16 mouse cellular contexts compared by ENCODE assay signal in the genomic region with DNA sequence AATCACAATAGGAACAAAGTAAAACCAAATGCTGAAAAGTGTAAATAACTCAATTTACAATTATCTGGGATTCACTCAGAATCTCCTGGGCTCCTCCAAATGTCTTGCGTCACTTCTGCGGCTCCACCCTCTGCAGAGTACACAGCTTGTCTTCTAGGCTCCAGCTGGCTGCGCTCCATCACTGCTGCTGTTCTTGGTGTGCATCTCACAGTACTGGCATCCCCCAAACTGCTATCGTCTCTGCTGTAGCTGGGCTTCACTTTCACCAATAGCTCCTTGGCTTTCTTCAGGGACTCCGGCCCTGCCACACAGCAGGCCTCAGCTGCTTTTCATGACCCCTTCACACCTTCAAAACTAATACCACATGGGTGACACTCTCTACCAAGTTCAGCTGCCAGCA. TPM values are rescaled to one million over a fixed set of nuclear protein-coding genes. Genes with fewer than 3 reads are reported as not detected.
DNase-seq lines count a peak whose midpoint lies in the region; ATAC-seq and TF ChIP-seq lines count a peak whose summit lies in the region.
"Had no signal": no experiment of that assay in that cellular context is flagged by ENCODE, and none has a peak within 500 bp of the region (broad histone marks: within the 10 kb centered on the region; RNA-seq: fewer than 3 reads in every experiment).

No protein-coding gene starts in this region.

- H3K4me3 ChIP-seq in gastrocnemius, adult 2 months, result no peak overlapping the region
- no peak overlapping the region for H3K4me3 ChIP-seq in forebrain, embryonic 14.5 days (ENCODE audit: low read depth, low read length)
- H3K4me3 ChIP-seq in forebrain, embryonic 15.5 days, result no peak overlapping the region
- H3K4me3 ChIP-seq in neural tube, embryonic 15.5 days (replicated peaks), result no peak overlapping the region
- H3K4me3 ChIP-seq: embryonic facial prominence, embryonic 15.5 days; forebrain, embryonic 13.5 days; liver, embryonic 12.5 days; myocyte had no signal

- peak; percentile 23 for DNase-seq in layer of hippocampus, adult 9-11 months
- no peak for DNase-seq in layer of hippocampus, postnatal 14 days (ENCODE audit: low spot score in 2 of 2)
- peak; percentile 79 for DNase-seq in gastrocnemius, adult 2 months
- peak; percentile 68 to 85 for DNase-seq in heart, adult 9 months (ENCODE audit: low spot score in 2 of 2)
- peak; percentile 66 for DNase-seq in lung, postnatal 10 days
- no peak for DNase-seq in forebrain, embryonic 14.5 days (ENCODE audit: low spot score)
- DNase-seq: adrenal gland, postnatal 10 days; kidney, adult 11 months; spleen, adult 18-20 months had no signal

- no peak for ATAC-seq in forebrain, embryonic 14.5 days
- ATAC-seq in forebrain, embryonic 15.5 days (replicated peaks), result no peak
- ATAC-seq in neural tube, embryonic 15.5 days (ENCODE audit: low FRiP score), result no peak
- ATAC-seq: forebrain, embryonic 13.5 days; liver, embryonic 12.5 days had no signal

- no peaks in the 10 kb centered on the region for H3K9me3 ChIP-seq in forebrain, embryonic 14.5 days (replicated peaks; ENCODE audit: control insufficient read depth, low read length)
- H3K9me3 ChIP-seq in forebrain, embryonic 15.5 days, result no peaks in the 10 kb centered on the region
- no peaks in the 10 kb centered on the region for H3K9me3 ChIP-seq in neural tube, embryonic 15.5 days (replicated peaks)
- H3K9me3 ChIP-seq: embryonic facial prominence, embryonic 15.5 days; forebrain, embryonic 13.5 days; liver, embryonic 12.5 days had no signal

- no peak overlapping the region for H3K9ac ChIP-seq in forebrain, embryonic 14.5 days (ENCODE audit: low read length)
- no peak overlapping the region for H3K9ac ChIP-seq in forebrain, embryonic 15.5 days (replicated peaks)
- no peak overlapping the region for H3K9ac ChIP-seq in neural tube, embryonic 15.5 days (replicated peaks)
- H3K9ac ChIP-seq: embryonic facial prominence, embryonic 15.5 days; forebrain, embryonic 13.5 days; liver, embryonic 12.5 days had no signal

- H3K36me3 ChIP-seq in forebrain, embryonic 14.5 days (ENCODE audit: control insufficient read depth, insufficient read depth, low read length), result no peaks in the 10 kb centered on the region
- no peaks in the 10 kb centered on the region for H3K36me3 ChIP-seq in forebrain, embryonic 15.5 days
- H3K36me3 ChIP-seq in neural tube, embryonic 15.5 days, result no peaks in the 10 kb centered on the region
- H3K36me3 ChIP-seq: embryonic facial prominence, embryonic 15.5 days; liver, embryonic 12.5 days had no signal

- H3K4me2 ChIP-seq in forebrain, embryonic 14.5 days (ENCODE audit: low read length), result no peak overlapping the region
- no peak overlapping the region for H3K4me2 ChIP-seq in forebrain, embryonic 15.5 days (replicated peaks)
- no peak overlapping the region for H3K4me2 ChIP-seq in neural tube, embryonic 15.5 days
- H3K4me2 ChIP-seq: embryonic facial prominence, embryonic 15.5 days; forebrain, embryonic 13.5 days; liver, embryonic 12.5 days had no signal

- intact Hi-C loops in gastrocnemius, adult 2 months (cut with DNase I), result no loop called here

- TF ChIP-seq CTCF in gastrocnemius, adult 2 months (IDR thresholded peaks at IDR 0.05), result no peak

- H3K4me1 ChIP-seq in forebrain, embryonic 14.5 days (ENCODE audit: control insufficient read depth, insufficient read depth, low read length), result 0 out of 2 replicates have a peak, but pooled peaks cover 2% of the 10 kb centered on the region
- H3K4me1 ChIP-seq in forebrain, embryonic 15.5 days, result peaks cover 11% of the 10 kb centered on the region
- H3K4me1 ChIP-seq in neural tube, embryonic 15.5 days, result peaks cover 16% of the 10 kb centered on the region

- H3K27me3 ChIP-seq in forebrain, embryonic 14.5 days (replicated peaks; ENCODE audit: control insufficient read depth, insufficient read depth, low read length), result no peaks in the 10 kb centered on the region
- H3K27me3 ChIP-seq in forebrain, embryonic 15.5 days, result no peaks in the 10 kb centered on the region
- no peaks in the 10 kb centered on the region for H3K27me3 ChIP-seq in neural tube, embryonic 15.5 days (replicated peaks)
- H3K27me3 ChIP-seq: CH12.LX; embryonic facial prominence, embryonic 15.5 days; forebrain, embryonic 13.5 days; liver, embryonic 12.5 days had no signal

- WGBS in forebrain, embryonic 14.5 days, result 93% methylated on average over 5 of the region's 5 CpGs
- 90% methylated on average over 5 of the region's 5 CpGs for WGBS in forebrain, embryonic 15.5 days
- 91% methylated on average over 5 of the region's 5 CpGs for WGBS in neural tube, embryonic 15.5 days

- peak overlapping the region; percentile 43 for H3K27ac ChIP-seq in gastrocnemius, adult 2 months
- H3K27ac ChIP-seq in forebrain, embryonic 14.5 days (ENCODE audit: low read depth, low read length), result no peak overlapping the region
- H3K27ac ChIP-seq in forebrain, embryonic 15.5 days (replicated peaks), result no peak overlapping the region
- H3K27ac ChIP-seq in neural tube, embryonic 15.5 days (replicated peaks), result no peak overlapping the region
- H3K27ac ChIP-seq: embryonic facial prominence, embryonic 15.5 days; forebrain, embryonic 13.5 days; liver, embryonic 12.5 days had no signal

RNA-seq across cellular contexts. Expression of gene Stxbp6, which starts 10.9 kb away (rescaled TPM):
- total RNA-seq in layer of hippocampus, postnatal 14 days (2021), result 10 to 100 TPM; 45.5 to 54.8 TPM
- 1 to 10 TPM; 3.3 to 5.7 TPM for total RNA-seq in gastrocnemius, adult 2 months (2021)
- polyA plus RNA-seq in forebrain, embryonic 14.5 days (2014; fragmentation: Nextera tagmentation; extraction: Ambion mirVana), result 6.9 and 9.0 TPM in 2 replicates
- 11.8 and 14.4 TPM in 2 replicates for polyA plus RNA-seq in forebrain, embryonic 15.5 days (2015; fragmentation: Nextera tagmentation; extraction: Ambion mirVana)
- polyA plus RNA-seq in neural tube, embryonic 15.5 days (2015; fragmentation: Nextera tagmentation; extraction: Ambion mirVana), result 19.1 and 20.3 TPM in 2 replicates
- total RNA-seq: CH12.LX had no signal
- polyA plus RNA-seq: myocyte had no signal

Comparison
In these comparisons a context has a peak if more than half of its experiments do, and no peak if none do; other contexts are left out.
1. DNase-seq: peak in layer of hippocampus, adult 9-11 months (single experiment), gastrocnemius, adult 2 months (single experiment), heart, adult 9 months (2 of 2) and lung, postnatal 10 days (single experiment); none in layer of hippocampus, postnatal 14 days (0 of 2) and forebrain, embryonic 14.5 days (single experiment).